Mouse (Mus musculus) liver, embryonic 12.5 days (tissue): ENCODE data around the gene Cbfa2t3. TPM values are rescaled to one million over a fixed set of nuclear protein-coding genes. Genes with fewer than 3 reads are reported as not detected.

Source experiments
- ATAC-seq: fragments of 200-750 bp; cut with Nextera tagmentation; 2 replicates; pipeline ENCODE4 v1.8.0; 2017; ENCODE audit warnings: moderate number of reproducible peaks, mild to moderate bottlenecking, moderate library complexity
- H3K27ac ChIP-seq: fragments of 300-500 bp; sonication (generic); 2 replicates; pipeline ENCODE4 v1.5.1; 2016; ENCODE audit warnings: mild to moderate bottlenecking
- H3K27me3 ChIP-seq: fragments of 300-500 bp; sonication (generic); replicated peaks from 2 replicates; pipeline ENCODE4 v1.6.1; 2016; ENCODE audit warnings: mild to moderate bottlenecking, moderate library complexity
- H3K36me3 ChIP-seq: fragments of 300-500 bp; sonication (generic); 2 replicates; pipeline ENCODE4 v1.6.1; 2016; ENCODE audit warnings: mild to moderate bottlenecking, moderate library complexity
- H3K4me1 ChIP-seq: fragments of 300-500 bp; sonication (generic); 2 replicates; pipeline ENCODE4 v1.6.1; 2016
- H3K4me2 ChIP-seq: fragments of 300-500 bp; sonication (generic); 2 replicates; pipeline ENCODE4 v1.6.1; 2016; ENCODE audit warnings: mild to moderate bottlenecking, moderate library complexity
- H3K4me3 ChIP-seq: fragments of 300-500 bp; sonication (generic); 2 replicates; pipeline ENCODE4 v1.5.1; 2016; ENCODE audit warnings: mild to moderate bottlenecking, moderate library complexity
- H3K9ac ChIP-seq: fragments of 300-500 bp; sonication (generic); 2 replicates; pipeline ENCODE4 v1.6.1; 2016; ENCODE audit warnings: mild to moderate bottlenecking, moderate library complexity
- H3K9me3 ChIP-seq: fragments of 300-500 bp; sonication (generic); replicated peaks from 2 replicates; pipeline ENCODE4 v1.6.1; 2016; ENCODE audit warnings: mild to moderate bottlenecking, moderate library complexity
- WGBS: fragments of 180-500 bp; shearing (Covaris S2); methylation state at CpG from one replicate; pipeline ENCODE4 v1.1.7; 2016; ENCODE audit not compliant: insufficient replicate concordance; 5-methylcytosine and 5-hydroxymethylcytosine counted together
- microRNA-seq: library from miRNA; unstranded; fragments of <30 nt; microRNA quantifications from one replicate; pipeline ENCODE4, GENCODE M21; 2017
- polyA plus RNA-seq: library from polyadenylated mRNA; unstranded; fragments of >200 nt; fragmentation: Nextera tagmentation; extraction: Ambion mirVana; gene quantifications from 2 replicates; pipeline ENCODE4 v1.2.1, GENCODE M21; 2016

Gene Cbfa2t3
- polyA plus RNA-seq, 1 experiment from 2014 or later = 7.7 TPM

DNA sequence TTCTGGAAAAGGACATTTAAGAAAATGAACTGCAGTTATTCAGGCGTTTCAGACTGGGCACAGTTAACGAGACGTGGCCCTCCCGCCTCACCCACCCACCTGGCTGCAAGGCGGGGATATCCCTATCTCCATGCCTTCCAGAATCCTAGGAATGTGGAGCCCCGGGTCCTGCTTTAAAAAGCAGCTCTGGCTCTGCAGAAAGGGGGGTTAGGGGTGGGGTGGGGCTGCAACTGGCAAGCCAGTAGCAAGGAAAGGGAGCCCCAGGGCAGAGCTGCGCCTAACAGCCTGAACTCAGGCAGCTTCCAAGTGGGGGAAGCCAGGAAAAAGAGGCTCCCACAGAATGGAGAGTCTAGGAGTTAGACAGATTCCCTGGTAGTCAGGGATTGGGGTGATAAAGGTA is 119.7 kb downstream of the Cbfa2t3 start:
- no peak overlapping the region for H3K4me3 ChIP-seq
- H3K9me3 ChIP-seq = no peaks in the 10 kb centered on the region
- no peak for ATAC-seq
- H3K9ac ChIP-seq = no peak overlapping the region
- no peak overlapping the region for H3K4me2 ChIP-seq
- H3K27me3 ChIP-seq = no peaks in the 10 kb centered on the region; the same call in 1 of the 2 replicates
- peaks cover 31% of the 10 kb centered on the region for H3K4me1 ChIP-seq
- peaks cover 9% of the 10 kb centered on the region for H3K36me3 ChIP-seq
- H3K27ac ChIP-seq = no peak overlapping the region
- 59% methylated on average over 7 of the region's 7 CpGs for WGBS

DNA sequence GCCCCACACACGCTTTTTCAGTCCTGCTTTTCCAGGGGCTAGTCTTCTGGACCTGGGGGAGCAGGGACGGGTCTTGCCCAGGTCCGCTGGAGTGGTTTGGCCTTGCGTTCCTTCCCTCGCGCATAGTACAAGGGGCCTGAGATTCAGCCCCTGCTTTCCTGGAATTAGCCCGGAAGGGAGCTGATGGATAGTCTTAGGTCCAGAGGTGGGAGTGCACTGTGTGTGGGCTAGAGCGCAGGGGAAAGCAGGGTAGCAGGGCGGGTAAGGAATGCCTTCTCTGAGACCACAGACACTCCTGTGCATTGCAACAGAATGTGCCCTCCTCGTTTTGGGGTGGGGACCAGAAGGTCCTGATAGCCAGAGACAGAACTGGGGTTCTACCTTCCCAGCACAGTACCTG is 121.8 kb downstream of the Cbfa2t3 start:
- WGBS = 61% methylated on average over 10 of the region's 10 CpGs

DNA sequence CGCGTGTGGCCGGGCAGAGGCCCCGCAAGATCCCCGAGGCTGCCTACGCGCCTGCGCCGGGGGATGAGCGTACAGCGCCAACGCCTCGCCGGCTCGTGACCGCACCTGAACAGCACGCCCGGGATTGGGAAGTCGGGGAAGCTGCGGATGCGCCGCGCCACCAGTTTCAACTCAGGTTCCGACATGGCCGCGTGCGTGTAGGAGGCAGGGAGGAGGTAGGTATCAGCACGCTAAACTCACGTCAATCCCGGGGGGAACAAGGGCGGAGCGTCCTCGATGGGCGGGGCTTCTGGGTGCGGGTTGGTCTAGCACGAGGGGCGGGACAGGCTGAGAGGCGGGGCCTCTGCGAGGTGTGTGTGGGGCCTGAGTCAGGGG is 122.3 kb downstream of the Cbfa2t3 start, which contains the start of gene Aprt:
Gene Aprt, minus strand, starts transcription at position 262 of the 375 bp plus-strand sequence.
- peak within 1 kb of the TSS; percentile 83 for H3K27ac ChIP-seq
- H3K4me3 ChIP-seq = peak within 1 kb of the TSS; percentile 71
- peak within 1 kb of the TSS; percentile 77 for H3K9ac ChIP-seq
- H3K4me1 ChIP-seq = peaks cover 57% of the 10 kb centered on the region
- 2% methylated on average over 39 of the region's 39 CpGs for WGBS
- H3K4me2 ChIP-seq = peak within 1 kb of the TSS; percentile 92
- peak; percentile 87 for ATAC-seq
- H3K27me3 ChIP-seq = no peaks in the 10 kb centered on the region
- H3K9me3 ChIP-seq = no peaks in the 10 kb centered on the region
- peaks cover 34% of the 10 kb centered on the region for H3K36me3 ChIP-seq

More for the DNA sequence above, 121.8 kb downstream of the Cbfa2t3 start:
- no peaks in the 10 kb centered on the region for H3K9me3 ChIP-seq
- H3K9ac ChIP-seq = no peak overlapping the region
- H3K27ac ChIP-seq = no peak overlapping the region
- H3K36me3 ChIP-seq = peaks cover 29% of the 10 kb centered on the region
- peak; percentile 1; the same call in 1 of the 2 replicates for ATAC-seq
- no peaks in the 10 kb centered on the region for H3K27me3 ChIP-seq
- H3K4me2 ChIP-seq = peak overlapping the region; percentile 92
- H3K4me1 ChIP-seq = peaks cover 52% of the 10 kb centered on the region
- peak overlapping the region; percentile 71; the same call in 1 of the 2 replicates for H3K4me3 ChIP-seq

DNA sequence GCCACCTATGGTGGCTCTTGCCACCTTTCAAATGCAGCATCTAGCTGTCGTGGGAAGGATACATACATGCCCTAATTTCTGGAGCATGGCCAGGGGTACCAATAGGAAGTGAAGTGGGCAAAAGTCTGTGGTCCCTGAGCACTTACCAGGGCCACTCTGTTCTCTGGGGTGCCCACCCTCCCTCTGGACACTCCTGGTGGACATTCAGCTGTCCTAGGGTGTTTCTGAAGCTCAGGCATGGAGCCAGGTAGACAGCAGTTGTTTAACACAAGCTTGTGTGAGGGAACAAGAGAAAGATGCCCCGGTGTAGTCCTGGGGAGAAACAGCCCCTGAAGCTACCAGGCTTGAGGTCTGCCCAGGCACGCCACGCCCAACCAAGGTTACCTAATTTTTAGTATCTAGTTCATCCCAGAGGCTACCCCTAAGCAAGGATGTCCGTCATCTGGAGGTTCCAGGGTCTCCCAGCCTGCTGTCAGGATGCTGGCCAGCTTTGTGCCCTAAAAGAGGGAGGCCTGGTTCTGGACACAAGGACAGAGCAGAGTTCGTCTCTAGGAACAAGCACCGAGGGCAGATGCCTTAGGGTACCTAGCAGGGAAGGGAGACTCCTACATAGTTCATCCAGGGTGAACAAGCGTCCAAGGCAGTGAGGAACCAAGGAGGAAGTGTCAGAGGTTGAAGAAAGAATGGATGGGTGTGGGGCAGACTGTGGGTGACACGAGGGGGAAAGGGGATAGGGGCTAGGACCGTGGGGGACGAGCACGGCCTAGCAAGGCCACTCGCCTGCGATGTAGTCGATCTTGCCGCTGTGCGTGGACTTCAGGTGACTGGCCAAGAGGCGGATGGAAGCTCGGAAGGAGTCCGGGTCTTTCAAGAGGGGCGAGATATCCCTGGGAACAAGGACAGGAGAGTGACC is 122.9 kb downstream of the Cbfa2t3 start:
- H3K36me3 ChIP-seq = peaks cover 41% of the 10 kb centered on the region
- H3K4me2 ChIP-seq = peak overlapping the region; percentile 92
- no peaks in the 10 kb centered on the region for H3K27me3 ChIP-seq
- H3K27ac ChIP-seq = peak overlapping the region; percentile 83
- WGBS = 5% methylated on average over 21 of the region's 21 CpGs
- 0 out of 2 replicates have a peak, but pooled peaks have one; percentile 2 for ATAC-seq
- peaks cover 63% of the 10 kb centered on the region for H3K4me1 ChIP-seq
- peak overlapping the region; percentile 71 for H3K4me3 ChIP-seq
- H3K9ac ChIP-seq = peak overlapping the region; percentile 77
- no peaks in the 10 kb centered on the region for H3K9me3 ChIP-seq

DNA sequence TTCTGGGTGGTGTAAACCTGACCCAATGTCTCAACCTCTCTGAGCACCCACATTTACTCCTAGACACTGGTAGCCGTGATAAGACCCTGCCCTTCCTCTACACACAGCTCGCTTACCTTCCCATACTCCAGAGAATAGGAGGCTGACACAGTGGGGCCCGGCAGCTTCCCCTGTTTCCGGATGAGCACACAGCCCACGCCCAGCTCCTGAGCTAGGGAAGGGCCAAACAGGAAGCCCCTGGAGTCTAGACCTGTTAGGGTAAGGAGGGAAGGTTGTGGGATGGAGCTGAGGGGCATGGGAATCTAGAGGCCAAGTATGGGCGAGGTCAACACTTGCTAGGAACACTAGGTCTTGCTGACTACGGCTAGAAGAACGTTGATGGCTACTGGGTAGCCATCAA is 123.6 kb downstream of the Cbfa2t3 start:
- ATAC-seq = peak; percentile 33
- Histone ChIP-seq H3K4me3 (peak overlapping the region; percentile 71), H3K36me3 (peaks cover 48% of the 10 kb centered on the region), H3K4me2 (peak overlapping the region; percentile 92), H3K27me3 (no peaks in the 10 kb centered on the region), H3K9ac (peak overlapping the region; percentile 77), H3K9me3 (no peaks in the 10 kb centered on the region), H3K27ac (peak overlapping the region; percentile 83), H3K4me1 (peaks cover 70% of the 10 kb centered on the region)
- 15% methylated on average over 8 of the region's 8 CpGs for WGBS

Small RNA genes lying within 50 kb of the gene (microRNA-seq; reads per million reads assigned to microRNA genes)
- gene Mir6396 = not detected

Other genes with a start within 250 kb of the Cbfa2t3 start
- 0.18 and 0.36 TPM in 2 replicates for gene Snai3, start 238.4 kb downstream of the Cbfa2t3 start, polyA plus RNA-seq
- gene Rnf166, start 223.0 kb downstream of the Cbfa2t3 start, polyA plus RNA-seq = 16.6 and 17.3 TPM in 2 replicates
- 37.1 and 38.7 TPM in 2 replicates for gene Ctu2, start 223.0 kb downstream of the Cbfa2t3 start, polyA plus RNA-seq
- gene Piezo1, start 147.8 kb downstream of the Cbfa2t3 start, polyA plus RNA-seq = 21.7 and 24.4 TPM in 2 replicates
- gene Cdt1, start 131.1 kb downstream of the Cbfa2t3 start, polyA plus RNA-seq = 65.7 and 66.8 TPM in 2 replicates
- 226 and 253 TPM in 2 replicates for gene Aprt, start 122.2 kb downstream of the Cbfa2t3 start, polyA plus RNA-seq
- 4.6 TPM in 2 replicates for gene Galns, start 87.6 kb downstream of the Cbfa2t3 start, polyA plus RNA-seq
- 27.2 and 30.0 TPM in 2 replicates for gene Trappc2l, start 87.5 kb downstream of the Cbfa2t3 start, polyA plus RNA-seq
- not detected in 2 replicates for gene Pabpn1l, start 76.4 kb downstream of the Cbfa2t3 start, polyA plus RNA-seq
- gene Acsf3, start 76.4 kb upstream of the Cbfa2t3 start, polyA plus RNA-seq = 10.8 and 11.3 TPM in 2 replicates
- 0.17 and 0.66 TPM in 2 replicates for gene Cdh15, start 148.9 kb upstream of the Cbfa2t3 start, polyA plus RNA-seq